Mouse (Mus musculus): Measurements from ENCODE around the gene Mgp.

- TF ChIP-seq CTCF (IDR thresholded peaks at IDR 0.05; ENCODE audit: control insufficient read depth, insufficient read depth, insufficient read length) (no peak), USF1 (IDR thresholded peaks at IDR 0.05; ENCODE audit: low read depth) (no peak), FOSL1 (IDR thresholded peaks at IDR 0.05; ENCODE audit: insufficient read depth, low read length, poor library complexity, severe bottlenecking) (no peak), MYOG (IDR thresholded peaks at IDR 0.05; ENCODE audit: control insufficient read depth, extremely low read depth, insufficient read length) (no peak), CEBPB (IDR thresholded peaks at IDR 0.05; ENCODE audit: low read depth) (no peak), MAX (IDR thresholded peaks at IDR 0.05) (no peak)
Observed at GRCm38 (mm10) chr6:136889067-136889466, 13.4 kb upstream of the Mgp start.
